Mouse (Mus musculus): ENCODE results near the gene Snrnp35. TPM values are rescaled to one million over a fixed set of nuclear protein-coding genes. Genes with fewer than 3 reads are reported as not detected.
"Not testable (repeated sequence)": the region's sequence is repeated elsewhere in the genome, so short reads cannot be mapped to it uniquely, and the experiment has no call there.

Snrnp35 gene
- polyA plus RNA-seq, 1 experiment from 2014 or later = 21.9 TPM

GRCm38 (mm10) chr5:124456762-124457161, 26.2 kb upstream of the Snrnp35 start:
- Histone ChIP-seq H3K27ac (ENCODE audit: low read depth, low read length) (no peak overlapping the region), H3K36me3 (ENCODE audit: control insufficient read depth, insufficient read depth, low read length) (peaks cover 54% of the 10 kb centered on the region), H3K9ac (ENCODE audit: low read depth, low read length) (no peak overlapping the region), H3K4me2 (ENCODE audit: low read length) (no peak overlapping the region), H3K4me1 (ENCODE audit: control insufficient read depth, insufficient read depth, low read depth, low read length) (peaks cover 4% of the 10 kb centered on the region; the same call in 1 of the 2 replicates), H3K27me3 (replicated peaks; ENCODE audit: control insufficient read depth, insufficient read depth, low read length) (no peaks in the 10 kb centered on the region), H3K9me3 (ENCODE audit: control insufficient read depth, low read length) (no peaks in the 10 kb centered on the region), H3K4me3 (ENCODE audit: low read length) (no peak overlapping the region)
- WGBS = 93% methylated on average over 6 of the region's 6 CpGs
- ATAC-seq = no peak

GRCm38 (mm10) chr5:124460922-124461321, 22.0 kb upstream of the Snrnp35 start:
- not testable (repeated sequence) for H3K4me1 ChIP-seq (ENCODE audit: control insufficient read depth, insufficient read depth, low read depth, low read length); H3K9me3 ChIP-seq (ENCODE audit: control insufficient read depth, low read length); H3K27me3 ChIP-seq (replicated peaks; ENCODE audit: control insufficient read depth, insufficient read depth, low read length); H3K4me2 ChIP-seq (ENCODE audit: low read length); ATAC-seq; H3K9ac ChIP-seq (ENCODE audit: low read depth, low read length); H3K27ac ChIP-seq (ENCODE audit: low read depth, low read length); H3K4me3 ChIP-seq (ENCODE audit: low read length)
- 92% methylated on average over 14 of the region's 14 CpGs for WGBS
- peaks cover 50% of the 10 kb centered on the region for H3K36me3 ChIP-seq (ENCODE audit: control insufficient read depth, insufficient read depth, low read length)

GRCm38 (mm10) chr5:124462297-124463025, 20.5 kb upstream of the Snrnp35 start:
- peaks cover 39% of the 10 kb centered on the region for H3K36me3 ChIP-seq (ENCODE audit: control insufficient read depth, insufficient read depth, low read length)
- WGBS = 84% methylated on average over 8 of the region's 8 CpGs
- H3K4me1 ChIP-seq (ENCODE audit: control insufficient read depth, insufficient read depth, low read depth, low read length) = no peaks in the 10 kb centered on the region

GRCm38 (mm10) chr5:124463462-124463861, 19.5 kb upstream of the Snrnp35 start:
- no peak for ATAC-seq
- H3K9me3 ChIP-seq (ENCODE audit: control insufficient read depth, low read length) = no peaks in the 10 kb centered on the region
- H3K36me3 ChIP-seq (ENCODE audit: control insufficient read depth, insufficient read depth, low read length) = peaks cover 34% of the 10 kb centered on the region
- 95% methylated on average over 5 of the region's 5 CpGs for WGBS
- no peak overlapping the region for H3K4me3 ChIP-seq (ENCODE audit: low read length)
- no peak overlapping the region for H3K27ac ChIP-seq (ENCODE audit: low read depth, low read length)
- no peak overlapping the region for H3K4me2 ChIP-seq (ENCODE audit: low read length)
- H3K4me1 ChIP-seq (ENCODE audit: control insufficient read depth, insufficient read depth, low read depth, low read length) = no peaks in the 10 kb centered on the region
- no peak overlapping the region for H3K9ac ChIP-seq (ENCODE audit: low read depth, low read length)
- H3K27me3 ChIP-seq (replicated peaks; ENCODE audit: control insufficient read depth, insufficient read depth, low read length) = no peaks in the 10 kb centered on the region

More at GRCm38 (mm10) chr5:124462297-124463025, 20.5 kb upstream of the Snrnp35 start:
- Histone ChIP-seq H3K27me3 (replicated peaks; ENCODE audit: control insufficient read depth, insufficient read depth, low read length) (no peaks in the 10 kb centered on the region), H3K4me3 (ENCODE audit: low read length) (no peak overlapping the region), H3K27ac (ENCODE audit: low read depth, low read length) (no peak overlapping the region), H3K9me3 (ENCODE audit: control insufficient read depth, low read length) (no peaks in the 10 kb centered on the region), H3K9ac (ENCODE audit: low read depth, low read length) (no peak overlapping the region), H3K4me2 (ENCODE audit: low read length) (no peak overlapping the region)
- ATAC-seq = no peak

GRCm38 (mm10) chr5:124464905-124465304, 18.0 kb upstream of the Snrnp35 start:
- no peak for ATAC-seq
- Histone ChIP-seq H3K36me3 (ENCODE audit: control insufficient read depth, insufficient read depth, low read length) (peaks cover 31% of the 10 kb centered on the region), H3K27me3 (replicated peaks; ENCODE audit: control insufficient read depth, insufficient read depth, low read length) (no peaks in the 10 kb centered on the region), H3K9me3 (ENCODE audit: control insufficient read depth, low read length) (no peaks in the 10 kb centered on the region), H3K27ac (ENCODE audit: low read depth, low read length) (no peak overlapping the region), H3K4me1 (ENCODE audit: control insufficient read depth, insufficient read depth, low read depth, low read length) (no peaks in the 10 kb centered on the region), H3K4me3 (ENCODE audit: low read length) (no peak overlapping the region), H3K9ac (ENCODE audit: low read depth, low read length) (no peak overlapping the region), H3K4me2 (ENCODE audit: low read length) (no peak overlapping the region)

GRCm38 (mm10) chr5:124467766-124468165, 15.2 kb upstream of the Snrnp35 start:
- no peak overlapping the region for H3K4me3 ChIP-seq (ENCODE audit: low read length)
- ATAC-seq = no peak
- H3K9me3 ChIP-seq (ENCODE audit: control insufficient read depth, low read length) = no peaks in the 10 kb centered on the region
- no peak overlapping the region for H3K4me2 ChIP-seq (ENCODE audit: low read length)
- no peaks in the 10 kb centered on the region for H3K27me3 ChIP-seq (replicated peaks; ENCODE audit: control insufficient read depth, insufficient read depth, low read length)
- H3K27ac ChIP-seq (ENCODE audit: low read depth, low read length) = no peak overlapping the region
- no peaks in the 10 kb centered on the region for H3K4me1 ChIP-seq (ENCODE audit: control insufficient read depth, insufficient read depth, low read depth, low read length)
- WGBS = 95% methylated on average over 1 of the region's 1 CpGs
- H3K36me3 ChIP-seq (ENCODE audit: control insufficient read depth, insufficient read depth, low read length) = peaks cover 17% of the 10 kb centered on the region
- H3K9ac ChIP-seq (ENCODE audit: low read depth, low read length) = no peak overlapping the region

GRCm38 (mm10) chr5:124468365-124468764, 14.6 kb upstream of the Snrnp35 start:
- Histone ChIP-seq H3K4me1 (ENCODE audit: control insufficient read depth, insufficient read depth, low read depth, low read length) (no peaks in the 10 kb centered on the region), H3K4me2 (ENCODE audit: low read length) (no peak overlapping the region), H3K9ac (ENCODE audit: low read depth, low read length) (no peak overlapping the region), H3K36me3 (ENCODE audit: control insufficient read depth, insufficient read depth, low read length) (peaks cover 11% of the 10 kb centered on the region), H3K9me3 (ENCODE audit: control insufficient read depth, low read length) (no peaks in the 10 kb centered on the region), H3K27ac (ENCODE audit: low read depth, low read length) (no peak overlapping the region), H3K27me3 (replicated peaks; ENCODE audit: control insufficient read depth, insufficient read depth, low read length) (no peaks in the 10 kb centered on the region), H3K4me3 (ENCODE audit: low read length) (no peak overlapping the region)
- WGBS = 86% methylated on average over 7 of the region's 7 CpGs
- ATAC-seq = no peak

- WGBS = 92% methylated on average over 6 of the region's 6 CpGs
- H3K36me3 ChIP-seq (ENCODE audit: control insufficient read depth, insufficient read depth, low read length) = peaks cover 9% of the 10 kb centered on the region
- H3K9me3 ChIP-seq (ENCODE audit: control insufficient read depth, low read length) = no peaks in the 10 kb centered on the region
- H3K9ac ChIP-seq (ENCODE audit: low read depth, low read length) = no peak overlapping the region
- no peak overlapping the region for H3K4me3 ChIP-seq (ENCODE audit: low read length)
- no peak overlapping the region for H3K4me2 ChIP-seq (ENCODE audit: low read length)
- H3K27me3 ChIP-seq (replicated peaks; ENCODE audit: control insufficient read depth, insufficient read depth, low read length) = no peaks in the 10 kb centered on the region
- H3K27ac ChIP-seq (ENCODE audit: low read depth, low read length) = no peak overlapping the region
- no peaks in the 10 kb centered on the region for H3K4me1 ChIP-seq (ENCODE audit: control insufficient read depth, insufficient read depth, low read depth, low read length)
- no peak for ATAC-seq
These were observed 13.4 kb upstream of the Snrnp35 start for GRCm38 (mm10) chr5:124469486-124469885.

- no peak for ATAC-seq
- Histone ChIP-seq H3K9ac (ENCODE audit: low read depth, low read length) (no peak overlapping the region), H3K4me2 (ENCODE audit: low read length) (no peak overlapping the region), H3K36me3 (ENCODE audit: control insufficient read depth, insufficient read depth, low read length) (peaks cover 9% of the 10 kb centered on the region), H3K4me3 (ENCODE audit: low read length) (no peak overlapping the region), H3K27me3 (replicated peaks; ENCODE audit: control insufficient read depth, insufficient read depth, low read length) (no peaks in the 10 kb centered on the region), H3K27ac (ENCODE audit: low read depth, low read length) (no peak overlapping the region), H3K9me3 (ENCODE audit: control insufficient read depth, low read length) (no peaks in the 10 kb centered on the region), H3K4me1 (ENCODE audit: control insufficient read depth, insufficient read depth, low read depth, low read length) (peaks cover 5% of the 10 kb centered on the region)
- WGBS = 83% methylated on average over 6 of the region's 6 CpGs
These were observed 12.3 kb upstream of the Snrnp35 start for GRCm38 (mm10) chr5:124470591-124471171.
